Mouse (Mus musculus): ENCODE data around the gene Chil4. TPM values are rescaled to one million over a fixed set of nuclear protein-coding genes. Genes with fewer than 3 reads are reported as not detected.
"Not testable (repeated sequence)": the region's sequence is repeated elsewhere in the genome, so short reads cannot be mapped to it uniquely, and the experiment has no call there.

Gene Chil4
- total RNA-seq, 2 experiments from 2014 or later = not detected

DNA sequence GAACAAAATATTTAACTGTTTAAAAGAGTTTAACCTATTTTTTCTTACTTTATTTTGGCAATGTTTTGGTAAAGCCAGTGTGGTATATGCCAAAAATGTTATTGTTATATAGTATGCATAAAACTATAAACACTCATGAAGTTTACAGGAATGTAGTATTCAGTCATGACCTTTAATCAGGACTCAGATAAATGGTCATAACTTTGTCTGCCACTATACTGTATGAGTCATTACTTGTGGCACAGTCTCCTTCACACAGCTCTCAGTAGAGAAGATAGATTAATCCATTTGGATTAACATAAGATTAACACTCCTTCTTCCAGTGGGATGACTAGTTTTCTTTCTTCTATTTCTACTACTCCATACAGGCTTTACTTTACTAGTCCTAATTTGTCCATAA lies 23.0 kb downstream of the Chil4 start:
- intact Hi-C loops (cut with DNase I) = no loop called here
- H3K27ac ChIP-seq = no peak overlapping the region
- no peak for TF ChIP-seq CTCF (IDR thresholded peaks at IDR 0.05)
- H3K4me3 ChIP-seq = no peak overlapping the region
- no peak for DNase-seq (ENCODE audit: extremely low spot score in 1 of 2, low spot score in 2 of 2)

DNA sequence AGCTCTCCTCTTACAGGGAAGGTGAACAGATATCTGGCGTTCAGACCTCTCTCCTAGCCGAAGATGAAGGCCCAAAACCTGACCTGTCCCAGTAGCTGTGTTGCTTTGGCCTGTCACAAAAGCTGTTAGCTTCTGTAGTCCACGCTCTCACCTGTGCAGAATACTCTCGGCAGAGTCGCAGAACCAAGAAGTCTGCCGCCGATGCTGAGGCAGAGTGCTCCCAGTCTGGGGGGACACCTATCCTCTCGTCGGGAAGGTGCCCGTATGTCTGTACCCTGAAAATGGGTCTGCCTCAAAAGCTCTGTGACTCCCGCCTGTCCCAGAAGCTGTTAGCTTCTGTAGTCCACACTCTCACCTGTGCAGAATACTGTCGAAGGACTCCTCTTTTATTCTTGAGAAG lies 23.8 kb downstream of the Chil4 start:
- H3K27ac ChIP-seq = no peak overlapping the region
- intact Hi-C loops (cut with DNase I) = no loop called here
- no peak for DNase-seq (ENCODE audit: extremely low spot score in 1 of 2, low spot score in 2 of 2)
- H3K4me3 ChIP-seq = no peak overlapping the region
- TF ChIP-seq CTCF (IDR thresholded peaks at IDR 0.05) = no peak

DNA sequence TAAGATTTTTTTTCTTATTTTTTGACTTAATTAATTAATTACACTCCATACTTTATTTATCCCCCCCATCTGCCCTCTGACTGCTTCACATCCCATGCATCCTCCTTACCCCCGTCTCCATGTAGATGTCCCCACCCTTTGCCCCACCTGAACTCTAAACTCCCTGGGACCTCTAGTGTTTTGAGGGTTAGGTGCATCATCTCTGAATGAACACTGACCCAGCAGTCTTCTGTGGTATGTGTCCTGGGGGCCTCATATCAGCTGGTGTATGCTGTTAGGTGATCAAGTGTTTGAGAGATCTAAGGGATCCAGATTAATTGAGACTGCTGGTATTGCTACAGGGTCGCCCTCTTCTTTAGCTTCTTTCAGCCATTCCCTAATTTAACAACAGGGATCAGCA lies 31.3 kb downstream of the Chil4 start:
- intact Hi-C loops (cut with DNase I) = no loop called here
- Histone ChIP-seq H3K27ac (no peak overlapping the region), H3K4me3 (no peak overlapping the region)
- no peak for TF ChIP-seq CTCF (IDR thresholded peaks at IDR 0.05)
- no peak for DNase-seq (ENCODE audit: extremely low spot score in 1 of 2, low spot score in 2 of 2)

DNA sequence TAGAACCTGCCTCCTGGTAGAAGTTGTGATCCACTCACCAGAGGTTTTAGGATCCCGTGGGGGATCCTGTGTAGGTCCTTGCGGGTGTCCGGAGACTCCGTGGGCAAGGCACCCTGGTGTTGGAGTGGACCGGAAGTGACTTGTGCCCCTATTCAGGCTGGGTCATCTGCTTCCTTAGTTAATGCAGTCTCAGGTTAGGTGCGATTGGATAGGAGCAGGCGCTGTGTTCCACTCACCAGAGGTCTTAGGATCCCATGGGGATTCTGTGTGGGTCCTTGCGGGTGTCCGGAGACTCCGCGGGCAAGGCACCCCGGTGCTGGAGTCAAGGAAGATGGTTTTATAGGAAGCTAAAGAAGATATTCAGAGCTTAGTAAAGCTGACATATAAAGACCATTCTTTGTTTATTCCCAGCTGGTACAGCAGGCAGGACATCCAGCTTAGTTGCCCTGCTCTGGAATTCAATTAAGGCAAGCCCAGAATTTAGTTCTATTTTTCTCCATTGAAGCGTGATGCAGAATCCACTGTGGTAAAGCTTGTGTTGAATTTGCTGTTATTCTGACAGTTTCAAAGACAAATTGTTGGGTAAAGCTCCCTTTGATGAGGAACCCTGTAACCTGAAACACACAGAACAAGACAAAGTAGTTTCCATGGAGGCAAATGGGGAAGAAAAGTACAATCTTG lies 41.7 kb downstream of the Chil4 start:
- DNase-seq (ENCODE audit: extremely low spot score in 1 of 2, low spot score in 2 of 2) = no peak
- TF ChIP-seq CTCF (IDR thresholded peaks at IDR 0.05) = no peak
- no peak overlapping the region for H3K4me3 ChIP-seq
- intact Hi-C loops (cut with DNase I) = no loop called here
- H3K27ac ChIP-seq = no peak overlapping the region

DNA sequence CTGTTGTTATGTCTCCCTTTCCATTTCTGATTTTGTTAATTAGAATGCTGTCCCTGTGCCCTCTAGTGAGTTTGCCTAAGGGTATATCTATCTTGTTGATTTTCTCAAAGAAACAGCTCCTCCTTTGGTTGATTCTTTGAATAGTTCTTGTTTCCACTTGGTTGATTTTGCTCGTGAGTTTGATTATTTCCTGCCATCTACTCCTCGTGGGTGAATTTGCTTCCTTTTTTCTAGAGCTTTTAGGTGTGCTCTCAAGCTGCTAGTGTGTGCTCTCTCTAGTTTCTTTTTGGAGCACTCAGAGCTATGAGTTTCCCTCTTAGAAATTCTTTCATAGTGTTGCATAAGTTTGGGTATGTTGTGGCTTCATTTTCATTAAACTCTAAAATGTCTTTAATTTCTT lies 44.3 kb downstream of the Chil4 start:
- H3K4me3 ChIP-seq; intact Hi-C loops (cut with DNase I); H3K27ac ChIP-seq; DNase-seq (ENCODE audit: extremely low spot score in 1 of 2, low spot score in 2 of 2): not testable (repeated sequence)

DNA sequence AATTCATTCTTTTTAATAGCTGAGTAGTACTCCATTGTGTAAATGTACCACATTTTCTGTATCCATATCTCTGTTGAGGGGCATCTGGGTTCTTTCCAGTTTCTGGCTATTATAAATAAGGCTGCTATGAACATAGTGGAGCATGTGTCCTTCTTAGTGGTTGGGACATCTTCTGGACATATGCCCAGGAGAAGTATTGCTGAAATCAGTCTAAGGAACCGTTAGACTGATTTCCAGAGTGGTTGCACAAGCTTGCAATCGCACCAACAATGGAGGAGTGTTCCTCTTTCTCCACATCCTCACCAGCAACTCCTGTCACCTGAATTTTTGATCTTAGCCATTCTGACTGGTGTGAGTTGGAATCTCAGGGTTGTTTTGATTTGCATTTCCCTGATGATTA lies 46.8 kb downstream of the Chil4 start:
- intact Hi-C loops (cut with DNase I); DNase-seq (ENCODE audit: extremely low spot score in 1 of 2, low spot score in 2 of 2): not testable (repeated sequence)

DNA sequence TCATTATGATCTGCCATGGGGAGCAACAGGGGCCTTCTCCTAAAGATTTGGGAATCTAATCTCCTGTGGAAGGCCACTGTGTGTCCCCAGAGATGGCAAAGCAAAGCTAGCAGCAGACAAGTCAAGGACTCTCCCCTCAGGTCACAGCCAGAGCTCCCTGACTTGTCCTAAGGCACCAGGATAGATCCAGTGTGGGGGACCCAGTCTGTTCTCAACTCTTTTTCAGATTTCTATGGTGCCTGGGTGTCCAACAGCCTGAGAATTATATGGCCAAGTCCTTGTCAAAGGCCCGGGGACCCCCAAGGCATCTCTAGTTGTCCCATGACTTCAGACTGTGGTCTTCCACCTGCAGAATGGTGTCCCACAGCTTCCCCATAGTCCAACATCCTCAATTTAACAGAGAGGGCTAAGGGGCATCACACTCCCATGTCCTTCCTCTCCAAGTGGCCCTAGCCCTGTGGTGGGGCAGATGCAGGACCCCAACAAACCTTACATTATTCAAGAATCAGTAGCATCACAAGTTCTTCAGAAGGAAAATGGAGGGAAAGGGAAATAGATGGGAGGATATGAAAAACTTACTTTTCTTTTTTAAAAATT lies 48.1 kb downstream of the Chil4 start:
- Histone ChIP-seq H3K27ac (no peak overlapping the region), H3K4me3 (no peak overlapping the region)
- DNase-seq (ENCODE audit: extremely low spot score in 1 of 2, low spot score in 2 of 2) = no peak
- no peak for TF ChIP-seq CTCF (IDR thresholded peaks at IDR 0.05)
- intact Hi-C loops (cut with DNase I) = no loop called here

More for the DNA sequence above, 46.8 kb downstream of the Chil4 start:
- not testable (repeated sequence) for H3K4me3 ChIP-seq, H3K27ac ChIP-seq

DNA sequence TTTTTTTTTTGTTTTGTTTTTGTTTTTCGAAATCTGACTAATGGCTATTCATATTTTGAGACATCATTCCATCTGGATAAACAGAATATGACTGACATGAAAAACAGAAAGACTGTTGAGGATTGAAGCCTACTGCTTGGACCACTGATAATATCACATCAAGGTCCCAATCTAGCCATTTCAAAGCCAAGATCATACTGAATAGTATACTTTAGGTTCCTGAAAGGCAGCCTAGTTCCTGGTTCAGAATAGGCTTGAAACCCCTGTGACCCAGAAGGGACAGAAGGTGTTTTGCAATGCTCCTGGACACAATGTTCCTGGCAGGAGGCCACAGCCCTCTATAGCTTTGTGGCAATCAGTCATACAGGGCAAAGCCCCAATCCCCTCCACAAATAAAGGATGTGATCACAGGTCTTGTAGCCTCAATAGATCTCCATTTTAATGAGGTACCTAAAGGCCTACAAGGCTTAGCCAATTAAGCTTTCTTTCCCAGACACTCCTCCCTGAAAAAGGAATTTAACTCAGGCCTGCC lies 48.7 kb downstream of the Chil4 start:
- H3K27ac ChIP-seq = no peak overlapping the region
- no peak for DNase-seq (ENCODE audit: extremely low spot score in 1 of 2, low spot score in 2 of 2)
- no peak for TF ChIP-seq CTCF (IDR thresholded peaks at IDR 0.05)
- intact Hi-C loops (cut with DNase I) = no loop called here
- H3K4me3 ChIP-seq = no peak overlapping the region

DNA sequence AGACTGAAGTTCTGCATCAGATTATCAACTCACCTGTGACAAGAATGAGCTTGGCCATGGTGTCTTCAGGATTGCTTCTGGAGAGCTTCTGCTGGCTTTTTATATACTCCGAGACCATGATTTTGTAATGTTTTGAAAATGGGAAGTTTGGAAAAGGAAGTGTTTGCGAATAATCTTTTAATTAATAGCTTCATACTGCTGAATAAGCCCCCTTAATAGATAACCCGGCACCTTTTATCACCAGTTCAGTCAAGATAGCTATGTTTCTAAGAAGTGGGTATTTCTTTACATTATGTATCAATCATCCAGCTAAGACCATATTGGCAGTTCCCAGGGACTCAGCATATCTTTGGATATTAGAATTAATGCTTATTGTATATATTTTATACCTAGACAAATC lies 51.8 kb downstream of the Chil4 start, which contains the start of gene Chil3:
Gene Chil3, minus strand, starts transcription at position 101 of the 400 bp plus-strand sequence.
- Histone ChIP-seq H3K4me3 (no peak within 1 kb of the TSS), H3K27ac (no peak within 1 kb of the TSS)
- DNase-seq (ENCODE audit: extremely low spot score in 1 of 2, low spot score in 2 of 2) = no peak
- no peak for TF ChIP-seq CTCF (IDR thresholded peaks at IDR 0.05)
- intact Hi-C loops (cut with DNase I) = no loop called here

DNA sequence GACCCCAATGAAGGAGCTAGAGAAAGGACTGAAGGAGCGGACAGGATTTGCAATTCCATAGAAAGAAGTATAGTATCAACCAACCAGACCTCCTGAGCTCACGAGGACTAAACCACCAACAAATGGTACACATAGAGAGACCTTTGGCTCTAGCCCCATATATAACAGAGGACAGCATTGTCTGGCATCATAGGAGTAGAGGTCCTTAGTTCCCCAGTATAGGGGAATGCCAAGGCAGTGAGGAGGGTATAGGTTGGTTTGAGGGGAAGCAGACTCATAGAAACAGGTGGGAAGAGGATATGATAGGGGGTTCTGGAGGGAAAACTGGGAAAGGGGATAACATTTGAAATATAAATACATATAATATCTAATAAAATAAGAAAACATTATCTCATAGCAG lies 64.9 kb downstream of the Chil4 start:
- no peak overlapping the region for H3K27ac ChIP-seq
- intact Hi-C loops (cut with DNase I) = no loop called here
- H3K4me3 ChIP-seq = no peak overlapping the region

More for the DNA sequence above, 64.9 kb downstream of the Chil4 start:
- no peak for TF ChIP-seq CTCF (IDR thresholded peaks at IDR 0.05)
- DNase-seq (ENCODE audit: extremely low spot score in 1 of 2, low spot score in 2 of 2) = no peak

Other genes with a start within 250 kb of the Chil4 start
- 1 to 10 TPM; 2.6 to 2.7 TPM for gene Ovgp1, start 245.8 kb downstream of the Chil4 start, total RNA-seq (2021)
- under 1 TPM in 1 of 2 experiments, not detected in 1; 0.79 TPM for gene Pifo, start 204.9 kb downstream of the Chil4 start, total RNA-seq (2021)
- not detected for gene Chil5, start 186.7 kb downstream of the Chil4 start, total RNA-seq (2021)
- under 1 TPM; 0.68 to 0.82 TPM for gene Chia1, start 106.3 kb downstream of the Chil4 start, total RNA-seq (2021)
- under 1 TPM in 1 of 2 experiments, not detected in 1; 0.43 TPM for gene Chil3, start 51.9 kb downstream of the Chil4 start, total RNA-seq (2021)
- not detected for gene Chil6, start 186.7 kb upstream of the Chil4 start, total RNA-seq (2021)

All from left cerebral cortex, adult 2 months (tissue).